Mouse (Mus musculus) liver, embryonic 13.5 days (tissue): ENCODE data around the gene Adat3. TPM values are rescaled to one million over a fixed set of nuclear protein-coding genes. Genes with fewer than 3 reads are reported as not detected.
A peak's percentile ranks its signal among the peaks of the same experiment; 100 is the strongest.
"Not testable (repeated sequence)": the region's sequence is repeated elsewhere in the genome, so short reads cannot be mapped to it uniquely, and the experiment has no call there.

Experiments used
- ATAC-seq: fragments of 200-750 bp; cut with Nextera tagmentation; 2 replicates; pipeline ENCODE4 v1.8.0; 2017; ENCODE audit warnings: low read depth, mild to moderate bottlenecking, moderate number of reproducible peaks, moderate library complexity
- DNase-seq: peaks from one replicate; pipeline ENCODE4 v3.0.0; 2022
- H3K27ac ChIP-seq: fragments of 300-500 bp; sonication (generic); 2 replicates; pipeline ENCODE4 v1.5.1; 2015; ENCODE audit warnings: moderate library complexity, mild to moderate bottlenecking, inconsistent platforms
- H3K27me3 ChIP-seq: fragments of 300-500 bp; sonication (generic); 2 replicates; pipeline ENCODE4 v1.6.1; 2015; ENCODE audit warnings: mild to moderate bottlenecking, inconsistent platforms
- H3K36me3 ChIP-seq: fragments of 300-500 bp; sonication (generic); 2 replicates; pipeline ENCODE4 v1.6.1; 2015; ENCODE audit warnings: mild to moderate bottlenecking, inconsistent platforms
- H3K4me1 ChIP-seq: fragments of 300-500 bp; sonication (generic); replicated peaks from 2 replicates; pipeline ENCODE4 v1.6.1; 2015; ENCODE audit warnings: inconsistent platforms
- H3K4me2 ChIP-seq: fragments of 300-500 bp; sonication (generic); 2 replicates; pipeline ENCODE4 v1.6.1; 2015; ENCODE audit warnings: inconsistent platforms, mild to moderate bottlenecking, moderate library complexity
- H3K4me3 ChIP-seq: fragments of 300-500 bp; sonication (generic); replicated peaks from 2 replicates; pipeline ENCODE4 v1.5.1; 2015; ENCODE audit warnings: mild to moderate bottlenecking, inconsistent platforms
- H3K9ac ChIP-seq: fragments of 300-500 bp; sonication (generic); 2 replicates; pipeline ENCODE4 v1.6.1; 2015; ENCODE audit warnings: mild to moderate bottlenecking, inconsistent platforms
- H3K9me3 ChIP-seq: fragments of 300-500 bp; sonication (generic); replicated peaks from 2 replicates; pipeline ENCODE4 v1.6.1; 2016; ENCODE audit warnings: inconsistent platforms
- WGBS: fragments of 180-500 bp; shearing (Covaris S2); methylation state at CpG from one replicate; pipeline ENCODE4 v1.1.7; 2015; ENCODE audit not compliant: insufficient replicate concordance; 5-methylcytosine and 5-hydroxymethylcytosine counted together
- polyA plus RNA-seq: library from polyadenylated mRNA; unstranded; fragments of >200 nt; fragmentation: Nextera tagmentation; extraction: Ambion mirVana; gene quantifications from 2 replicates; pipeline ENCODE4 v1.2.1, GENCODE M21; 2015

Adat3 gene
- polyA plus RNA-seq, 1 experiment from 2014 or later = 6.3 TPM

- DNase-seq (no peak), ATAC-seq (peak; percentile 19)
- Histone ChIP-seq H3K4me2 (peak overlapping the region; percentile 92), H3K9ac (peak overlapping the region; percentile 77), H3K9me3 (no peaks in the 10 kb centered on the region), H3K27ac (peak overlapping the region; percentile 94), H3K27me3 (no peaks in the 10 kb centered on the region), H3K4me3 (peak overlapping the region; percentile 69), H3K4me1 (peaks cover 83% of the 10 kb centered on the region), H3K36me3 (peaks cover 28% of the 10 kb centered on the region)
- 18% methylated on average over 7 of the region's 7 CpGs for WGBS
Measured at GRCm38 (mm10) chr10:80603364-80603763, 684 bp downstream of the Adat3 start.

- 43% methylated on average over 7 of the region's 7 CpGs for WGBS
Measured at GRCm38 (mm10) chr10:80604001-80604509, 1.4 kb downstream of the Adat3 start.

GRCm38 (mm10) chr10:80604988-80605387 lies 2.3 kb downstream of the Adat3 start:
- Histone ChIP-seq H3K9ac (peak overlapping the region; percentile 77), H3K27me3 (no peaks in the 10 kb centered on the region), H3K4me1 (peaks cover 80% of the 10 kb centered on the region), H3K27ac (peak overlapping the region; percentile 94), H3K9me3 (no peaks in the 10 kb centered on the region), H3K4me2 (peak overlapping the region; percentile 92), H3K4me3 (peak overlapping the region; percentile 69; the same call in 1 of the 2 replicates), H3K36me3 (peaks cover 45% of the 10 kb centered on the region)
- ATAC-seq (no peak), DNase-seq (no peak)
- WGBS = 82% methylated on average over 2 of the region's 2 CpGs

More at GRCm38 (mm10) chr10:80604001-80604509, 1.4 kb downstream of the Adat3 start:
- ATAC-seq = peak; percentile 81
- H3K27me3 ChIP-seq = no peaks in the 10 kb centered on the region
- no peaks in the 10 kb centered on the region for H3K9me3 ChIP-seq
- peak overlapping the region; percentile 92 for H3K4me2 ChIP-seq
- peak overlapping the region; percentile 77 for H3K9ac ChIP-seq
- peak; percentile 81 for DNase-seq
- H3K4me3 ChIP-seq = peak overlapping the region; percentile 69
- H3K4me1 ChIP-seq = peaks cover 77% of the 10 kb centered on the region
- peak overlapping the region; percentile 94 for H3K27ac ChIP-seq
- H3K36me3 ChIP-seq = peaks cover 35% of the 10 kb centered on the region

- DNase-seq, H3K9me3 ChIP-seq, H3K27me3 ChIP-seq, ATAC-seq: not testable (repeated sequence)
- Histone ChIP-seq H3K9ac (peak within 1 kb of the TSS; percentile 77), H3K27ac (peak within 1 kb of the TSS; percentile 94), H3K36me3 (peaks cover 52% of the 10 kb centered on the region), H3K4me2 (peak within 1 kb of the TSS; percentile 92), H3K4me3 (0 out of 2 replicates have a peak within 1 kb of the TSS, but pooled peaks have one; percentile 69), H3K4me1 (peaks cover 87% of the 10 kb centered on the region)
- WGBS = 81% methylated on average over 4 of the region's 4 CpGs
Measured at GRCm38 (mm10) chr10:80605721-80606120, 3.0 kb downstream of the Adat3 start, which contains the start of gene Gm49322. TSS of gene Gm49322 (plus strand) at chr10:80606021.

- WGBS = 79% methylated on average over 23 of the region's 23 CpGs
- no peak overlapping the region for H3K4me2 ChIP-seq
- peaks cover 86% of the 10 kb centered on the region for H3K4me1 ChIP-seq
- no peak overlapping the region for H3K4me3 ChIP-seq
- no peaks in the 10 kb centered on the region for H3K27me3 ChIP-seq
- 0 out of 2 replicates have a peak overlapping the region, but pooled peaks have one; percentile 22 for H3K9ac ChIP-seq
- H3K36me3 ChIP-seq = peaks cover 53% of the 10 kb centered on the region
- DNase-seq (no peak), ATAC-seq (no peak)
- H3K27ac ChIP-seq = peak overlapping the region; percentile 25; the same call in 1 of the 2 replicates
- no peaks in the 10 kb centered on the region for H3K9me3 ChIP-seq
Measured at GRCm38 (mm10) chr10:80606306-80606705, 3.6 kb downstream of the Adat3 start.

- no peaks in the 10 kb centered on the region for H3K27me3 ChIP-seq
- peaks cover 81% of the 10 kb centered on the region for H3K4me1 ChIP-seq
- H3K4me3 ChIP-seq = no peak overlapping the region
- H3K36me3 ChIP-seq = peaks cover 58% of the 10 kb centered on the region
- peak overlapping the region; percentile 25; the same call in 1 of the 2 replicates for H3K27ac ChIP-seq
- H3K9me3 ChIP-seq = no peaks in the 10 kb centered on the region
- DNase-seq (no peak), ATAC-seq (no peak)
- no peak overlapping the region for H3K4me2 ChIP-seq
- H3K9ac ChIP-seq = 0 out of 2 replicates have a peak overlapping the region, but pooled peaks have one; percentile 22
- WGBS = 95% methylated on average over 34 of the region's 34 CpGs
Measured at GRCm38 (mm10) chr10:80606737-80607350, 4.2 kb downstream of the Adat3 start.

- peaks cover 70% of the 10 kb centered on the region for H3K4me1 ChIP-seq
- peaks cover 73% of the 10 kb centered on the region for H3K36me3 ChIP-seq
- 0 out of 2 replicates have a peak overlapping the region, but pooled peaks have one; percentile 5 for H3K9ac ChIP-seq
- no peak overlapping the region for H3K4me2 ChIP-seq
- no peak overlapping the region for H3K4me3 ChIP-seq
- H3K27ac ChIP-seq = peak overlapping the region; percentile 36
- no peak for DNase-seq
- H3K9me3 ChIP-seq = no peaks in the 10 kb centered on the region
- ATAC-seq = no peak
- no peaks in the 10 kb centered on the region for H3K27me3 ChIP-seq
- 77% methylated on average over 3 of the region's 3 CpGs for WGBS
Measured at GRCm38 (mm10) chr10:80608435-80608834, 5.8 kb downstream of the Adat3 start.

GRCm38 (mm10) chr10:80609269-80609924 lies 6.7 kb downstream of the Adat3 start:
- Histone ChIP-seq H3K4me2 (no peak overlapping the region), H3K27me3 (no peaks in the 10 kb centered on the region), H3K4me3 (no peak overlapping the region), H3K9me3 (no peaks in the 10 kb centered on the region), H3K4me1 (peaks cover 60% of the 10 kb centered on the region), H3K27ac (no peak overlapping the region; the same call in 1 of the 2 replicates), H3K36me3 (peaks cover 81% of the 10 kb centered on the region), H3K9ac (no peak overlapping the region)
- 85% methylated on average over 10 of the region's 10 CpGs for WGBS
- ATAC-seq (no peak), DNase-seq (no peak)

GRCm38 (mm10) chr10:80610116-80610785 lies 7.6 kb downstream of the Adat3 start:
- Histone ChIP-seq H3K4me1 (peaks cover 52% of the 10 kb centered on the region), H3K9me3 (no peaks in the 10 kb centered on the region), H3K9ac (0 out of 2 replicates have a peak overlapping the region, but pooled peaks have one; percentile 28), H3K36me3 (peaks cover 88% of the 10 kb centered on the region), H3K4me2 (no peak overlapping the region), H3K27ac (peak overlapping the region; percentile 63), H3K27me3 (no peaks in the 10 kb centered on the region), H3K4me3 (no peak overlapping the region)
- ATAC-seq (no peak), DNase-seq (no peak)
- WGBS = 79% methylated on average over 9 of the region's 9 CpGs

GRCm38 (mm10) chr10:80611024-80611423 lies 8.3 kb downstream of the Adat3 start:
- H3K4me1 ChIP-seq = peaks cover 50% of the 10 kb centered on the region
- DNase-seq (no peak), ATAC-seq (no peak)
- H3K36me3 ChIP-seq = peaks cover 92% of the 10 kb centered on the region
- peak overlapping the region; percentile 63 for H3K27ac ChIP-seq
- H3K4me2 ChIP-seq = no peak overlapping the region
- no peak overlapping the region for H3K4me3 ChIP-seq
- 45% methylated on average over 4 of the region's 4 CpGs for WGBS
- H3K27me3 ChIP-seq = no peaks in the 10 kb centered on the region
- H3K9ac ChIP-seq = 0 out of 2 replicates have a peak overlapping the region, but pooled peaks have one; percentile 28
- H3K9me3 ChIP-seq = no peaks in the 10 kb centered on the region

GRCm38 (mm10) chr10:80611905-80612304 lies 9.2 kb downstream of the Adat3 start:
- H3K36me3 ChIP-seq = peaks cover 86% of the 10 kb centered on the region
- DNase-seq = no peak
- H3K4me3 ChIP-seq = no peak overlapping the region
- H3K27me3 ChIP-seq = no peaks in the 10 kb centered on the region
- ATAC-seq = no peak
- WGBS = 85% methylated on average over 3 of the region's 3 CpGs
- no peaks in the 10 kb centered on the region for H3K9me3 ChIP-seq
- no peak overlapping the region for H3K4me2 ChIP-seq
- H3K4me1 ChIP-seq = peaks cover 41% of the 10 kb centered on the region
- no peak overlapping the region for H3K9ac ChIP-seq
- no peak overlapping the region for H3K27ac ChIP-seq
